Mouse (Mus musculus): ENCODE results near the gene Zfp689. TPM values are rescaled to one million over a fixed set of nuclear protein-coding genes. Genes with fewer than 3 reads are reported as not detected.

Gene Zfp689
- polyA plus RNA-seq, 1 experiment from 2014 or later: 1.4 TPM

DNA sequence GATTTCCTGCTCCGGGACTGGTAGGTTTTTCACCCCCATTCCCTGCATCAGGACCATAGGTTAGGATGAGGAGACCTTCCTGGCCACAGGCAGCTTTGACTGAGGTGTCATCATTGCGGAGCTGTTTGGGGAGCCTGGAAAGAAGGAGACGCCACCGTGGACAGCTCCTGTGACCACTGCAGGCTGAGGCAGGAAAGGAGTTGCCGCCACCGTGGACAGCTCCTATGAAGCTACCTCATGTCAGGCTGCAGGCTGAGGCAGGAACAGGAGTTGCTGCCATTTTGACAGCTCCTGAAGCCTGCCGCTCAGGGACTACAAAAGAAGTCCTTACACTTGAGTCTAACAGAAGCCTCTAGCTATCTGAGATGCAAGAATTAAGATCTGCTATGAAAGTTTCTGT is 5.9 kb upstream of the Zfp689 start:
- no peak overlapping the region for H3K4me3 ChIP-seq (ENCODE audit: low read depth, low read length)
- DNase-seq: no peak
- H3K27ac ChIP-seq (ENCODE audit: low read depth): no peak overlapping the region
- H3K4me1 ChIP-seq (ENCODE audit: insufficient read depth): peaks cover 7% of the 10 kb centered on the region
- TF ChIP-seq CTCF (IDR thresholded peaks at IDR 0.05; ENCODE audit: low read depth): no peak
- TF ChIP-seq EP300 (IDR thresholded peaks at IDR 0.05; ENCODE audit: low read depth): no peak
- ATAC-seq: no peak
- H3K4me2 ChIP-seq (ENCODE audit: low read depth, low read length): no peak overlapping the region
- WGBS (ENCODE audit: insufficient replicate concordance): 86% methylated on average over 7 of the region's 7 CpGs
- H3K9ac ChIP-seq (replicated peaks): no peak overlapping the region
- peaks cover 30% of the 10 kb centered on the region for H3K36me3 ChIP-seq (replicated peaks; ENCODE audit: insufficient read depth, low read length)
- peaks cover 9% of the 10 kb centered on the region; the same call in 1 of the 2 replicates for H3K9me3 ChIP-seq (ENCODE audit: low read length)
- H3K27me3 ChIP-seq (ENCODE audit: insufficient read depth, low read length): no peaks in the 10 kb centered on the region

GRCm38 (mm10) chr7:127453056-127453455 is 4.1 kb upstream of the Zfp689 start:
- no peak for TF ChIP-seq EP300 (IDR thresholded peaks at IDR 0.05; ENCODE audit: low read depth)
- no peak for TF ChIP-seq CTCF (IDR thresholded peaks at IDR 0.05; ENCODE audit: low read depth)
- Histone ChIP-seq H3K4me2 (ENCODE audit: low read depth, low read length) (no peak overlapping the region), H3K9ac (replicated peaks) (no peak overlapping the region), H3K4me3 (ENCODE audit: low read depth, low read length) (no peak overlapping the region), H3K36me3 (replicated peaks; ENCODE audit: insufficient read depth, low read length) (peaks cover 27% of the 10 kb centered on the region), H3K27ac (ENCODE audit: low read depth) (no peak overlapping the region), H3K4me1 (ENCODE audit: insufficient read depth) (peaks cover 16% of the 10 kb centered on the region), H3K27me3 (ENCODE audit: insufficient read depth, low read length) (no peaks in the 10 kb centered on the region), H3K9me3 (ENCODE audit: low read length) (peaks cover 9% of the 10 kb centered on the region; the same call in 1 of the 2 replicates)
- no peak for ATAC-seq
- DNase-seq: no peak
- 93% methylated on average over 2 of the region's 2 CpGs for WGBS (ENCODE audit: insufficient replicate concordance)

- Histone ChIP-seq H3K4me1 (ENCODE audit: insufficient read depth) (peaks cover 19% of the 10 kb centered on the region), H3K27me3 (ENCODE audit: insufficient read depth, low read length) (no peaks in the 10 kb centered on the region), H3K9me3 (ENCODE audit: low read length) (no peaks in the 10 kb centered on the region), H3K4me2 (ENCODE audit: low read depth, low read length) (peak overlapping the region; percentile 91), H3K36me3 (replicated peaks; ENCODE audit: insufficient read depth, low read length) (peaks cover 7% of the 10 kb centered on the region), H3K4me3 (ENCODE audit: low read depth, low read length) (peak overlapping the region; percentile 98), H3K9ac (replicated peaks) (peak overlapping the region; percentile 96; the same call in 1 of the 2 replicates), H3K27ac (ENCODE audit: low read depth) (no peak overlapping the region)
- WGBS (ENCODE audit: insufficient replicate concordance): 79% methylated on average over 7 of the region's 7 CpGs
- ATAC-seq: no peak
- DNase-seq: no peak
- TF ChIP-seq CTCF (IDR thresholded peaks at IDR 0.05; ENCODE audit: low read depth): no peak
- no peak for TF ChIP-seq EP300 (IDR thresholded peaks at IDR 0.05; ENCODE audit: low read depth)
Measured at GRCm38 (mm10) chr7:127449966-127450365, 1.0 kb upstream of the Zfp689 start.

- Histone ChIP-seq H3K27ac (ENCODE audit: low read depth) (no peak overlapping the region), H3K9ac (replicated peaks) (no peak overlapping the region), H3K27me3 (ENCODE audit: insufficient read depth, low read length) (no peaks in the 10 kb centered on the region), H3K9me3 (ENCODE audit: low read length) (no peaks in the 10 kb centered on the region), H3K36me3 (replicated peaks; ENCODE audit: insufficient read depth, low read length) (peaks cover 21% of the 10 kb centered on the region; the same call in 1 of the 2 replicates), H3K4me1 (ENCODE audit: insufficient read depth) (peaks cover 9% of the 10 kb centered on the region; the same call in 1 of the 2 replicates), H3K4me2 (ENCODE audit: low read depth, low read length) (no peak overlapping the region), H3K4me3 (ENCODE audit: low read depth, low read length) (no peak overlapping the region)
- TF ChIP-seq EP300 (IDR thresholded peaks at IDR 0.05; ENCODE audit: low read depth) (no peak), CTCF (IDR thresholded peaks at IDR 0.05; ENCODE audit: low read depth) (no peak)
- WGBS (ENCODE audit: insufficient replicate concordance): 89% methylated on average over 20 of the region's 20 CpGs
- no peak for DNase-seq
- ATAC-seq: no peak
Measured at GRCm38 (mm10) chr7:127443976-127444375, 5.0 kb downstream of the Zfp689 start.

DNA sequence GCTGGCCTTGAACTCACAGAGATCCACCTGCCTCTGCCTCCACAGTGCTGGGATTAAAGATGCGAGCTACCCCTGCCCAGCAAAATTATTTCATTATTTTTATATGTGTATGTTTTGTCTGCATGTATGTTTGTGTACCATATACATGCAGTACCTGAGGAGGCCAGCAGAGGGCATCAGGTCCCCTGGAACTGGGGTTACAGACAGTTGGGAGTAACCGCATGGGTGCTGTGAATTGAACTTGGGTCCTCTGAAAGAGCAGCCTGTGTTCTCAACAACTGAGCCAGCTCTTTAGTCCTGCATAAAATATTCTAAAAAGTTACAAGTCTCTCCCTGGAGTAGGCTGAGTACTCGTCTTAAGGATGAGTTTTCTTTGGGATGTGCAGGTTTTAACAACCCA is 11.2 kb downstream of the Zfp689 start:
- WGBS (ENCODE audit: insufficient replicate concordance): 91% methylated on average over 3 of the region's 3 CpGs
- no peak for ATAC-seq
- H3K9me3 ChIP-seq (ENCODE audit: low read length): peaks cover 10% of the 10 kb centered on the region
- H3K4me3 ChIP-seq (ENCODE audit: low read depth, low read length): no peak overlapping the region
- no peaks in the 10 kb centered on the region for H3K36me3 ChIP-seq (replicated peaks; ENCODE audit: insufficient read depth, low read length)
- H3K27me3 ChIP-seq (ENCODE audit: insufficient read depth, low read length): no peaks in the 10 kb centered on the region
- no peak overlapping the region for H3K27ac ChIP-seq (ENCODE audit: low read depth)
- peak; percentile 52 for DNase-seq
- H3K4me1 ChIP-seq (ENCODE audit: insufficient read depth): no peaks in the 10 kb centered on the region
- no peak for TF ChIP-seq EP300 (IDR thresholded peaks at IDR 0.05; ENCODE audit: low read depth)
- TF ChIP-seq CTCF (IDR thresholded peaks at IDR 0.05; ENCODE audit: low read depth): peak; percentile 70
- H3K4me2 ChIP-seq (ENCODE audit: low read depth, low read length): no peak overlapping the region
- no peak overlapping the region for H3K9ac ChIP-seq (replicated peaks)

DNA sequence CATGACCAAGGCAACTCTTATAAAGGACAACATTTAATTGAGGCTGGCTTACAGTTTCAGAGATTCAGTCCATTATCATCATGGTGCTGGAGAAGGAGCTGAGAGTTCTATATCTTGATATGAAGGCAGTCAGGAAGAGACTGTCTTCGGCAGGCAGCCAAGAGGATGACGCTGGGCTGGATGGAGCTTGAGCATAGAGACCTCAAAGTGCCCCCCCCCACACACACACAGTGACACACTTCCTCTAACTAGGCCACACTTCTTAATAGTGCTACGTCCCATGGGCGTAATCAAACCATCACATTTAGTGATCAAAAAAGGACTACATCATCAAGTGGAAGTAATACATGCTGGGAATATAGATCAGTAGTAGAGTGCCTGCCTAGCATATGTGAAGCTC is 13.8 kb downstream of the Zfp689 start:
- TF ChIP-seq CTCF (IDR thresholded peaks at IDR 0.05; ENCODE audit: low read depth) (no peak), EP300 (IDR thresholded peaks at IDR 0.05; ENCODE audit: low read depth) (no peak)
- Histone ChIP-seq H3K4me3 (ENCODE audit: low read depth, low read length) (no peak overlapping the region), H3K9ac (replicated peaks) (no peak overlapping the region), H3K36me3 (replicated peaks; ENCODE audit: insufficient read depth, low read length) (no peaks in the 10 kb centered on the region), H3K9me3 (ENCODE audit: low read length) (peaks cover 10% of the 10 kb centered on the region), H3K4me2 (ENCODE audit: low read depth, low read length) (no peak overlapping the region), H3K27me3 (ENCODE audit: insufficient read depth, low read length) (no peaks in the 10 kb centered on the region), H3K27ac (ENCODE audit: low read depth) (no peak overlapping the region), H3K4me1 (ENCODE audit: insufficient read depth) (no peaks in the 10 kb centered on the region)
- DNase-seq: no peak
- ATAC-seq: no peak
- 70% methylated on average over 4 of the region's 4 CpGs for WGBS (ENCODE audit: insufficient replicate concordance)

- H3K9me3 ChIP-seq (ENCODE audit: low read length): no peaks in the 10 kb centered on the region
- DNase-seq (no peak), ATAC-seq (no peak)
- H3K9ac ChIP-seq (replicated peaks): no peak overlapping the region
- TF ChIP-seq CTCF (IDR thresholded peaks at IDR 0.05; ENCODE audit: low read depth) (no peak), EP300 (IDR thresholded peaks at IDR 0.05; ENCODE audit: low read depth) (no peak)
- H3K4me2 ChIP-seq (ENCODE audit: low read depth, low read length): no peak overlapping the region
- H3K27ac ChIP-seq (ENCODE audit: low read depth): no peak overlapping the region
- H3K27me3 ChIP-seq (ENCODE audit: insufficient read depth, low read length): no peaks in the 10 kb centered on the region
- 47% methylated on average over 3 of the region's 3 CpGs for WGBS (ENCODE audit: insufficient replicate concordance)
- no peaks in the 10 kb centered on the region for H3K36me3 ChIP-seq (replicated peaks; ENCODE audit: insufficient read depth, low read length)
- no peak overlapping the region for H3K4me3 ChIP-seq (ENCODE audit: low read depth, low read length)
- H3K4me1 ChIP-seq (ENCODE audit: insufficient read depth): peaks cover 10% of the 10 kb centered on the region
Measured at GRCm38 (mm10) chr7:127426354-127426753, 22.6 kb downstream of the Zfp689 start.

Data from liver, postnatal 0 days (tissue).